Mouse (Mus musculus): Measurements from ENCODE around the gene Ppp1cc. TPM values are rescaled to one million over a fixed set of nuclear protein-coding genes. Genes with fewer than 3 reads are reported as not detected.

Gene Ppp1cc
- total RNA-seq, 1 experiment = 265 TPM

DNA sequence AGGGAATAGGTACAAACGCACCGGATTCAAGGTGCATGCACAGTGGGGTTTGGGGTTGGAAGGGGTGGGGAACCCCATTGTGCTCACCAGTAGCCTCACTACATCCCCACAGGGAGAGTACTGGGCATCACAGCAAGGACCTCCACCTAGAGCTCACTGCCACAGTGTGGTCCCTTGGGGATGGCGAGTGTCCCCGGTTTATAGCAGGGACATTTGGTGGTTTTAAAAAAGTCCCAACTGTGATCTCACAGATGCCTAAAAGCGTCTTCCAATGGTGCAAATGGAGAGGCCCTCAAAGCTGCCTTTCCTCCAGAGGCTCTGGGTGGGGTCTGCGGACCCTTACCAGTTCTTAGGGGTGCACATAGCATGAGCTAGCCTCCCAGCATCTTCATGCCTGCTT, 55.8 kb downstream of the Ppp1cc start:
- no peak overlapping the region for H3K9ac ChIP-seq (ENCODE audit: insufficient read depth, low read depth, low read length, poor library complexity, severe bottlenecking)
- peaks cover 23% of the 10 kb centered on the region; the same call in 1 of the 2 replicates for H3K36me3 ChIP-seq (ENCODE audit: control insufficient read depth, insufficient read depth, low read length, poor library complexity, severe bottlenecking)
- H3K27ac ChIP-seq (ENCODE audit: insufficient read depth, low read depth, low read length, poor library complexity, severe bottlenecking) = no peak overlapping the region
- TF ChIP-seq HCFC1 (IDR thresholded peaks at IDR 0.05; ENCODE audit: borderline replicate concordance, insufficient read depth, low read length) = no peak
- DNase-seq (ENCODE audit: low read depth, low spot score) = no peak
- no peak overlapping the region for H3K4me3 ChIP-seq (ENCODE audit: insufficient read depth in 1 of 2, low read depth in 1 of 2, low read length in 2 of 2, poor library complexity in 1 of 2, severe bottlenecking in 1 of 2)
- peaks cover 2 to 15% of the 10 kb centered on the region in 2 experiments; a peak in 3 of 4 replicates for H3K4me1 ChIP-seq (ENCODE audit: control insufficient read depth in 2 of 2, insufficient read depth in 2 of 2, low read length in 2 of 2, poor library complexity in 1 of 2)
- H3K9me3 ChIP-seq (ENCODE audit: control insufficient read depth, insufficient read depth, low read depth, low read length) = no peaks in the 10 kb centered on the region
- in situ Hi-C loops (cut with MboI; ENCODE audit: low sequenced_read_pairs in 2 of 2, unreplicated experiment in 2 of 2) = no loop called here

GRCm38 (mm10) chr5:122217636-122218035, 59.6 kb downstream of the Ppp1cc start:
- Histone ChIP-seq H3K9ac (ENCODE audit: insufficient read depth, low read depth, low read length, poor library complexity, severe bottlenecking) (no peak overlapping the region), H3K27ac (ENCODE audit: insufficient read depth, low read depth, low read length, poor library complexity, severe bottlenecking) (no peak overlapping the region), H3K4me3 (ENCODE audit: insufficient read depth in 1 of 2, low read depth in 1 of 2, low read length in 2 of 2, poor library complexity in 1 of 2, severe bottlenecking in 1 of 2) (no peak overlapping the region), H3K36me3 (ENCODE audit: control insufficient read depth, insufficient read depth, low read length, poor library complexity, severe bottlenecking) (peaks cover 27% of the 10 kb centered on the region; the same call in 1 of the 2 replicates), H3K4me1 (ENCODE audit: control insufficient read depth in 2 of 2, insufficient read depth in 2 of 2, low read length in 2 of 2, poor library complexity in 1 of 2) (peaks cover 0 to 21% of the 10 kb centered on the region in 2 experiments; a peak in 3 of 4 replicates), H3K9me3 (ENCODE audit: control insufficient read depth, insufficient read depth, low read depth, low read length) (no peaks in the 10 kb centered on the region)
- no peak for DNase-seq (ENCODE audit: low read depth, low spot score)
- in situ Hi-C loops (cut with MboI; ENCODE audit: low sequenced_read_pairs in 2 of 2, unreplicated experiment in 2 of 2) = no loop called here
- TF ChIP-seq CHD2 (IDR thresholded peaks at IDR 0.05; ENCODE audit: low read depth, low read length) (no peak), ZNF384 (IDR thresholded peaks at IDR 0.05; ENCODE audit: low read depth, low read length) (no peak), ZC3H11A (IDR thresholded peaks at IDR 0.05; ENCODE audit: borderline replicate concordance, low read depth, low read length) (no peak), HCFC1 (IDR thresholded peaks at IDR 0.05; ENCODE audit: borderline replicate concordance, insufficient read depth, low read length) (no peak), MAFK (IDR thresholded peaks at IDR 0.05; ENCODE audit: insufficient read depth, low read depth, low read length) (no peak)

- TF ChIP-seq HCFC1 (IDR thresholded peaks at IDR 0.05; ENCODE audit: borderline replicate concordance, insufficient read depth, low read length) = no peak
- TF ChIP-seq ZC3H11A (IDR thresholded peaks at IDR 0.05; ENCODE audit: borderline replicate concordance, low read depth, low read length) = no peak
- TF ChIP-seq MAFK (IDR thresholded peaks at IDR 0.05; ENCODE audit: insufficient read depth, low read depth, low read length) = no peak
- TF ChIP-seq ZNF384 (IDR thresholded peaks at IDR 0.05; ENCODE audit: low read depth, low read length) = no peak
- TF ChIP-seq CHD2 (IDR thresholded peaks at IDR 0.05; ENCODE audit: low read depth, low read length) = no peak
- in situ Hi-C loops (cut with MboI; ENCODE audit: low sequenced_read_pairs in 2 of 2, unreplicated experiment in 2 of 2) = no loop called here
Observed at GRCm38 (mm10) chr5:122218109-122218905, 60.2 kb downstream of the Ppp1cc start.

GRCm38 (mm10) chr5:122218928-122219327, 60.9 kb downstream of the Ppp1cc start:
- in situ Hi-C loops (cut with MboI; ENCODE audit: low sequenced_read_pairs in 2 of 2, unreplicated experiment in 2 of 2) = no loop called here
- Histone ChIP-seq H3K4me3 (ENCODE audit: insufficient read depth in 1 of 2, low read depth in 1 of 2, low read length in 2 of 2, poor library complexity in 1 of 2, severe bottlenecking in 1 of 2) (no peak overlapping the region), H3K36me3 (ENCODE audit: control insufficient read depth, insufficient read depth, low read length, poor library complexity, severe bottlenecking) (peaks cover 25% of the 10 kb centered on the region; the same call in 1 of the 2 replicates), H3K4me1 (ENCODE audit: control insufficient read depth in 2 of 2, insufficient read depth in 2 of 2, low read length in 2 of 2, poor library complexity in 1 of 2) (peaks cover 0 to 21% of the 10 kb centered on the region in 2 experiments; a peak in 3 of 4 replicates), H3K27ac (ENCODE audit: insufficient read depth, low read depth, low read length, poor library complexity, severe bottlenecking) (no peak overlapping the region), H3K9me3 (ENCODE audit: control insufficient read depth, insufficient read depth, low read depth, low read length) (no peaks in the 10 kb centered on the region), H3K9ac (ENCODE audit: insufficient read depth, low read depth, low read length, poor library complexity, severe bottlenecking) (no peak overlapping the region)
- no peak for DNase-seq (ENCODE audit: low read depth, low spot score)
- TF ChIP-seq CHD2 (IDR thresholded peaks at IDR 0.05; ENCODE audit: low read depth, low read length) (no peak), HCFC1 (IDR thresholded peaks at IDR 0.05; ENCODE audit: borderline replicate concordance, insufficient read depth, low read length) (no peak), MAFK (IDR thresholded peaks at IDR 0.05; ENCODE audit: insufficient read depth, low read depth, low read length) (no peak), ZC3H11A (IDR thresholded peaks at IDR 0.05; ENCODE audit: borderline replicate concordance, low read depth, low read length) (no peak), ZNF384 (IDR thresholded peaks at IDR 0.05; ENCODE audit: low read depth, low read length) (no peak)

More at GRCm38 (mm10) chr5:122218109-122218905, 60.2 kb downstream of the Ppp1cc start:
- peaks cover 26% of the 10 kb centered on the region; the same call in 1 of the 2 replicates for H3K36me3 ChIP-seq (ENCODE audit: control insufficient read depth, insufficient read depth, low read length, poor library complexity, severe bottlenecking)
- H3K9me3 ChIP-seq (ENCODE audit: control insufficient read depth, insufficient read depth, low read depth, low read length) = no peaks in the 10 kb centered on the region
- no peak overlapping the region for H3K9ac ChIP-seq (ENCODE audit: insufficient read depth, low read depth, low read length, poor library complexity, severe bottlenecking)
- H3K27ac ChIP-seq (ENCODE audit: insufficient read depth, low read depth, low read length, poor library complexity, severe bottlenecking) = no peak overlapping the region
- no peak overlapping the region for H3K4me3 ChIP-seq (ENCODE audit: insufficient read depth in 1 of 2, low read depth in 1 of 2, low read length in 2 of 2, poor library complexity in 1 of 2, severe bottlenecking in 1 of 2)
- no peak for DNase-seq (ENCODE audit: low read depth, low spot score)
- H3K4me1 ChIP-seq (ENCODE audit: control insufficient read depth in 2 of 2, insufficient read depth in 2 of 2, low read length in 2 of 2, poor library complexity in 1 of 2) = peaks cover 0 to 21% of the 10 kb centered on the region in 2 experiments; a peak in 3 of 4 replicates
